Mouse (Mus musculus): ENCODE measurements around the gene Epo. TPM values are rescaled to one million over a fixed set of nuclear protein-coding genes. Genes with fewer than 3 reads are reported as not detected.

Gene Epo
- total RNA-seq, 2 experiments from 2014 or later, result not detected

- no peak for DNase-seq (ENCODE audit: low spot score in 2 of 2)
Measured at GRCm38 (mm10) chr5:137541768-137542540, 8.9 kb upstream of the Epo start.

- no peak for DNase-seq (ENCODE audit: low spot score in 2 of 2)
Measured at GRCm38 (mm10) chr5:137540991-137541390, 7.9 kb upstream of the Epo start.

- no peak for DNase-seq (ENCODE audit: low spot score in 2 of 2)
Measured at GRCm38 (mm10) chr5:137539291-137539801, 6.3 kb upstream of the Epo start.

- no peak for DNase-seq (ENCODE audit: low spot score in 2 of 2)
Measured at GRCm38 (mm10) chr5:137537461-137537860, 4.4 kb upstream of the Epo start.

GRCm38 (mm10) chr5:137535318-137535717, 2.3 kb upstream of the Epo start:
- DNase-seq (ENCODE audit: low spot score in 2 of 2), result no peak

GRCm38 (mm10) chr5:137534762-137535161, 1.7 kb upstream of the Epo start:
- no peak for DNase-seq (ENCODE audit: low spot score in 2 of 2)

DNA sequence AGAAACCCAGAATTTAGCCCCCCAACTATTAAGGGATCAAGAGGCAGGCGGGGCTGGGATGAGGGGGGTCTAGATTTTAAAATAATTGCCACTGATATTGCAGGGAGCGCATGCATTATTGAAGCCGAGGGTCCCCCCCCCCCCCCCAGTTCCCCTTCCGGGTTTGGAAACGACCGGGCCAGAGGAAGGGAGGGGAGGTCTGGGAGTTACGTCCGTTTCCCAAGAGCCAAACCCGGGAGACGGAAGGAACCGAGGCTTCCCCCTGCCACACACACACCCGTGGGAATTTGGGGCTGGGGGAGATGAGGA, 280 bp downstream of the Epo start:
- DNase-seq (ENCODE audit: low spot score in 2 of 2), result no peak

DNA sequence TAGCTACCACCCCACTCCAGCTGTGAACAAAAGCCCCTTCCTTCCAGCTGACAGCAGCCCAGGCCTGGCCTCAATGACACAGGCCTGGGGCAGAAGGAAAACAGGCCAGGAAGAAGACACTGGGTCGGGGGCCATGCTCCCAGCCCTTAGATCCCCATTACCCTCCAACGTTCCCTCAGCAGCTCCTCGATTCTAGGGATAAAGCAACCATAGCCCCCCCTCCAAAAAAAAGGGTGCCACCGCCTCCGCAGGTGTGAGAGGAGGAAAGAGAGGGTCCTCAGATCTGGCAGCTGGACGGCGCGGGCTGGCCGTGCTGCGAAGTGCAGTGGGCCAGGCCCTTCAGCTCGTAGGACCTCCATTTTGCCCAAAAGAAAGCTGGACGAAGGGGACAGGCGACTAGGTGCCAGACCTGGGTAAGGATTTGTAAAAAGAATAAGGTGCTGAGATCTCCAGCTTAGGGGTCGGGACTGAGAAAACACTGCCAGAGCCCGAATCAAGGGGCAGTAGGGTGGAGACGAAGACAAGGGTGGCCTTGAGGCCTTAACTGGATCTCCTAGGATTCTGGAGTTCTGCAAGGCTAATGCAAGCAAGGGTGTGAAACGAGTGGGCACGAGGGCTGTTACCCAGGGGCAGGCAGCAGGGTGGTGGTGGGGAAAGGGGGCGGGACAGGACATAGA, 773 bp downstream of the Epo start:
- no peak for DNase-seq (ENCODE audit: low spot score in 2 of 2)

- DNase-seq (ENCODE audit: low spot score in 2 of 2), result peak in 1 of 2 experiments; percentile 42
Measured at GRCm38 (mm10) chr5:137531414-137532130, 1.5 kb downstream of the Epo start.

DNA sequence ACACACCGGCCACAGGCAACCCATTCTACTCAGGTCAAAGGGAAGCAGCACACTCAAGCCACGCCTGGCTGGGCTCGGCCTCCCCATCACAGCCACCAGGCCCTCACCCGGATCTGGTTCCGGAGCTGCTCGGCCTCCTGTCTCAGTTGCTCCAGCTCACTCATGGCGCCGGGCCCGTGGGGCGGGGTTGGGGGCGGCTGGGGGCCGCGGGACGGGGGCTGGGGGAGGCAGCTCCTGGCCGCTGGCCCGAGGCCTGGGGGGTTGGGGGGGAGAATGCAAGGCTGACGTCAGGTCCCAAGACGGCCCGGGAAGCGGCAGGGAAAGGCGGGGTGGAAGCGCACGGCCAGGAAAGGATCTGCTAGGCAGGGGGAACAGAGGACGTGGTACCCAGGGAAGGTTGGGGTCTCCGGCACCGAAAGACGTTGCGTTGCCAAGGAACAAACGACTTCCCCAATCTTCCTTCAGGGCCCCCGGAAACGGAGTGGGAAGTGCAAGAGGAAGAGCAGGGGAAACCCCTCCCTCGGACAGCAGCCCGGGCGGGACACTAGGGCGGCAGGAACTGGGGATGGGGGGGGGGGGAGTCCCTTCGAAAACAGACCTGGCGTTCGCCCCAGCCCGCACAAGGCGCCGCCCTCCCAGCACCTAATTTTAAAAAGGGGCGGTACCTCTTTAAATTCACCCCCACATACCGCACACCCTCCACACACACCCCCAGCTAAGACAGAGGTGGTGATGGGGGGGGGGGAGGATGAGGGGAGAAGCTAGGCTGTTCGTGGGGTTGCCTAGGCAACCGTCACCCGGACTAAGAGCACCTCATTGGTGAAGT, 2.2 kb downstream of the Epo start:
- no peak for DNase-seq (ENCODE audit: low spot score in 2 of 2)

GRCm38 (mm10) chr5:137530075-137530474, 3.0 kb downstream of the Epo start:
- no peak for DNase-seq (ENCODE audit: low spot score in 2 of 2)

DNA sequence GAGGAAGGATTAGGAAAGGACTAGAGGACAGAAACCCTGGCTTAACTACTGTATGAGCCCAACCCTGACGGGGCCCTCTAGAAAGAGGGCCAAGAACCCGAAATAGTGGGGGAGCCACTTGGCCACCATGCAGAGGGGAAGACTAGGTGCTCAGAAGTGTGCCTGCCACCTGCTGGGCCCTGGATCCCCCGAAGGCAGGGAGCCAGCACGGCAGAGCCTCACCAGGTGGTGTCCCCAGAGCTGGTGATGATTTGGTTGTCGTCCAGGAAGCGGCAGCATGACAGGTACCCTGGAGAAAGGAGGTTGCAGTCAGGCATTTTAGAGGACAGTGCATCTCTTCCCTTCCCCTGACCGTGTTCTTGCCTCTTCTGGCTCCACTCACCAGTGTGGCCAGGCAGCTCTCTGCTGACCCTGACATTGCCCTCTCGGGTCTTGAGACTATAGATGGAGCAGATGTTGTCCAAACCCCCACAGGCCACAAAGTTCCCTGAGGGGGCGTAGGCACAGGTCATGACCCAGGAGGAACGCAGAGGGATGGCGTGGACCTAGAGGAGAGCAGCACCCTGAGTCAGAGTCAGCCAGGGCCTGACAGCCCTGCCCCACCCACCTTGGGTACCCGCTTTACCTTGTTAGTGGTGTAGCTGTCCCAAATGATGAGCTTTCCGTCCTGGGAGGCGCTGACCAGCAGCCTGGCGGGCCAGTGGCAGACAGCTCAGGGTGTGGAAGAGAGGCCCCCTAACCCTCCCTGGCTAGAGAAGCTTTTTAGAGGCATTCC, 3.6 kb downstream of the Epo start:
- DNase-seq (ENCODE audit: low spot score in 2 of 2), result no peak

- no peak for DNase-seq (ENCODE audit: low spot score in 2 of 2)
Measured at GRCm38 (mm10) chr5:137528247-137528968, 4.6 kb downstream of the Epo start.

- DNase-seq (ENCODE audit: low spot score in 2 of 2), result no peak
Measured at GRCm38 (mm10) chr5:137527413-137527812, 5.6 kb downstream of the Epo start.

DNA sequence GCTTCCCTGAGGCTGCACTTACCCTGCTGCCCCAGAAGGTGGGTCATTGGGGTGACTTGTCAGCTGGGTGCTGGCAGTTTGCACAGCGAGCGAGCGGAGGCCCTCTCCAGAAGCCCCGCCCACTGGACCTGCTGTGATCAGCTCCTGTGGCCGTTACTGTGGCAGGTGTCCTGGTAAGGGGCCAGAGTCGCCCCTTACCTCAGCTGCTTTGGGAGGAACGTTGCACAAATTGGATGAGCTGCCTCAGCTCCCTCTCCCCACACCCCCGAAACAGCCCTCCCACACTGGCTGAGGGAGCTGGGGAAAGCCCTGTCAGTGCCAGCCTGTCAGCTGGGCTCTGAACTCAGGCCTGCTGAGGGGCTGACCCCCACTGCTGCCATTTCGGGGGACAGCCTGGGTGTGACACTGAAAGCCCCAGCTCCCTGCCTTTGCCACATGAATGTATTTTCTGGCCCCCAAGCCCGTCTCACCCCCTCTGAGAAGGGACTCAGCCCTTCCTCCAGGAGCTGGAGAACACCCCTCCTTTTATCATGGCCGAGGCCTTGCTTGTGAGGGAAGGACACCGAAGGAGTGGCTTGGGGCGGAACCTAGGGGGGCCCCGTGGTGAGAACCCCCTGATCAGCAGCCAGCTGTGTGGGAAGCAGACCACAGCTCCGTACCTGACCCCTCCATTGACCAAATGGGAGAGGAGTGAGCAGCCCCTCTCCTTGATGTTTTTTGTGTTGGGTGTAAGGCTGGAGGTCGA, 6.7 kb downstream of the Epo start:
- no peak for DNase-seq (ENCODE audit: low spot score in 2 of 2)

GRCm38 (mm10) chr5:137525511-137525910, 7.5 kb downstream of the Epo start:
- DNase-seq (ENCODE audit: low spot score in 2 of 2), result no peak

GRCm38 (mm10) chr5:137524671-137525070, 8.4 kb downstream of the Epo start:
- DNase-seq (ENCODE audit: low spot score in 2 of 2), result no peak

GRCm38 (mm10) chr5:137524251-137524515, 8.9 kb downstream of the Epo start:
- DNase-seq (ENCODE audit: low spot score in 2 of 2), result no peak
